Mouse (Mus musculus) intestine, embryonic 16.5 days (tissue): ENCODE data around the gene Prps1l3. TPM values are rescaled to one million over a fixed set of nuclear protein-coding genes. Genes with fewer than 3 reads are reported as not detected.
"Not testable (repeated sequence)": the region's sequence is repeated elsewhere in the genome, so short reads cannot be mapped to it uniquely, and the experiment has no call there.

Experiments used
- ATAC-seq: fragments of 200-750 bp; cut with Nextera tagmentation; 2 replicates; pipeline ENCODE4 v1.8.0; 2017; ENCODE audit warnings: moderate TSS enrichment, moderate library complexity
- H3K27ac ChIP-seq: fragments of 300-500 bp; sonication (generic); 2 replicates; pipeline ENCODE4 v1.5.1; 2014; ENCODE audit warnings: mild to moderate bottlenecking, low read length
- H3K27me3 ChIP-seq: fragments of 300-500 bp; sonication (generic); replicated peaks from 2 replicates; pipeline ENCODE4 v1.6.1; 2014; ENCODE audit warnings: low read length, control low read depth, mixed read lengths; ENCODE audit not compliant: control insufficient read depth, insufficient read depth
- H3K36me3 ChIP-seq: fragments of 300-500 bp; sonication (generic); 2 replicates; pipeline ENCODE4 v1.6.1; 2014; ENCODE audit warnings: low read length, control low read depth; ENCODE audit not compliant: control insufficient read depth, insufficient read depth
- H3K4me1 ChIP-seq: fragments of 300-500 bp; sonication (generic); 2 replicates; pipeline ENCODE4 v1.6.1; 2014; ENCODE audit warnings: low read length, control low read depth, mixed read lengths; ENCODE audit not compliant: control insufficient read depth, insufficient read depth
- H3K4me2 ChIP-seq: fragments of 300-500 bp; sonication (generic); 2 replicates; pipeline ENCODE4 v1.6.1; 2014; ENCODE audit warnings: low read depth, low read length, control low read depth
- H3K4me3 ChIP-seq: fragments of 300-500 bp; sonication (generic); 2 replicates; pipeline ENCODE4 v1.5.1; 2014; ENCODE audit warnings: mild to moderate bottlenecking, low read length
- H3K9ac ChIP-seq: fragments of 300-500 bp; sonication (generic); 2 replicates; pipeline ENCODE4 v1.6.1; 2014; ENCODE audit warnings: low read depth, low read length
- H3K9me3 ChIP-seq: fragments of 300-500 bp; sonication (generic); 2 replicates; pipeline ENCODE4 v1.6.1; 2016; ENCODE audit warnings: low read length, control low read depth; ENCODE audit not compliant: control insufficient read depth
- WGBS: fragments of 180-500 bp; shearing (Covaris S2); extraction: QIAGEN DNeasy Blood & Tissue Kit; methylation state at CpG from one replicate; pipeline ENCODE4 v1.1.7; 2014; 5-methylcytosine and 5-hydroxymethylcytosine counted together
- polyA plus RNA-seq: library from polyadenylated mRNA; unstranded; fragments of >200 nt; fragmentation: Nextera tagmentation; extraction: Ambion mirVana; gene quantifications from 2 replicates; pipeline ENCODE4 v1.2.1, GENCODE M21; 2015

The Prps1l3 gene
- polyA plus RNA-seq, 1 experiment from 2014 or later: 59.2 TPM

- H3K27ac ChIP-seq: no peak within 1 kb of the TSS
- H3K4me1 ChIP-seq: peaks cover 4% of the 10 kb centered on the region; the same call in 1 of the 2 replicates
- peak within 1 kb of the TSS; percentile 59 for H3K4me3 ChIP-seq
- no peaks in the 10 kb centered on the region for H3K9me3 ChIP-seq
- H3K36me3 ChIP-seq: no peaks in the 10 kb centered on the region
- H3K27me3 ChIP-seq: peaks cover 9% of the 10 kb centered on the region; the same call in 1 of the 2 replicates
- H3K9ac ChIP-seq: peak within 1 kb of the TSS; percentile 66
- WGBS: 71% methylated on average over 10 of the region's 10 CpGs
- H3K4me2 ChIP-seq: peak within 1 kb of the TSS; percentile 94
- ATAC-seq: 0 out of 2 replicates have a peak, but pooled peaks have one; percentile 46
Measured at GRCm38 (mm10) chr12:57197363-57198026, 32.7 kb upstream of the Prps1l3 start, which contains the start of gene Slc25a21. Gene Slc25a21, minus strand, starts transcription at chr12:57197472.

- Histone ChIP-seq H3K4me3 (no peak overlapping the region), H3K27me3 (peaks cover 9% of the 10 kb centered on the region; the same call in 1 of the 2 replicates), H3K9me3 (no peaks in the 10 kb centered on the region), H3K4me2 (no peak overlapping the region), H3K27ac (no peak overlapping the region), H3K4me1 (peaks cover 4% of the 10 kb centered on the region; the same call in 1 of the 2 replicates), H3K9ac (no peak overlapping the region), H3K36me3 (no peaks in the 10 kb centered on the region)
- no peak for ATAC-seq
Measured at GRCm38 (mm10) chr12:57198269-57198668, 31.9 kb upstream of the Prps1l3 start.

- no peak overlapping the region for H3K27ac ChIP-seq
- H3K36me3 ChIP-seq: no peaks in the 10 kb centered on the region
- 97% methylated on average over 2 of the region's 2 CpGs for WGBS
- no peak overlapping the region for H3K4me3 ChIP-seq
- peaks cover 9% of the 10 kb centered on the region; the same call in 1 of the 2 replicates for H3K27me3 ChIP-seq
- no peak for ATAC-seq
- H3K9me3 ChIP-seq: no peaks in the 10 kb centered on the region
- peaks cover 4% of the 10 kb centered on the region; the same call in 1 of the 2 replicates for H3K4me1 ChIP-seq
- no peak overlapping the region for H3K9ac ChIP-seq
- H3K4me2 ChIP-seq: no peak overlapping the region
Measured at GRCm38 (mm10) chr12:57199427-57199826, 30.8 kb upstream of the Prps1l3 start.

- Histone ChIP-seq H3K4me3 (no peak overlapping the region), H3K9ac (no peak overlapping the region), H3K27ac (no peak overlapping the region), H3K9me3 (no peaks in the 10 kb centered on the region), H3K4me2 (no peak overlapping the region), H3K27me3 (peaks cover 5% of the 10 kb centered on the region; the same call in 1 of the 2 replicates), H3K36me3 (no peaks in the 10 kb centered on the region), H3K4me1 (peaks cover 3% of the 10 kb centered on the region; the same call in 1 of the 2 replicates)
- ATAC-seq: no peak
- WGBS: 92% methylated on average over 3 of the region's 3 CpGs
Measured at GRCm38 (mm10) chr12:57201901-57202300, 28.3 kb upstream of the Prps1l3 start.

- no peak overlapping the region for H3K4me3 ChIP-seq
- no peak overlapping the region for H3K27ac ChIP-seq
- no peak for ATAC-seq
- no peaks in the 10 kb centered on the region for H3K36me3 ChIP-seq
- H3K9ac ChIP-seq: no peak overlapping the region
- 0 out of 2 replicates have a peak, but pooled peaks cover 2% of the 10 kb centered on the region for H3K27me3 ChIP-seq
- no peaks in the 10 kb centered on the region for H3K9me3 ChIP-seq
- no peak overlapping the region for H3K4me2 ChIP-seq
- 73% methylated on average over 4 of the region's 4 CpGs for WGBS
- no peaks in the 10 kb centered on the region for H3K4me1 ChIP-seq
Measured at GRCm38 (mm10) chr12:57204276-57204851, 25.8 kb upstream of the Prps1l3 start.

GRCm38 (mm10) chr12:57211353-57212311 is 18.6 kb upstream of the Prps1l3 start:
- 5% methylated on average over 30 of the region's 30 CpGs for WGBS
- Histone ChIP-seq H3K9me3 (no peaks in the 10 kb centered on the region), H3K9ac (peak overlapping the region; percentile 64), H3K36me3 (no peaks in the 10 kb centered on the region), H3K4me3 (peak overlapping the region; percentile 56), H3K4me1 (peaks cover 3% of the 10 kb centered on the region; the same call in 1 of the 2 replicates), H3K27me3 (no peaks in the 10 kb centered on the region), H3K27ac (no peak overlapping the region), H3K4me2 (peak overlapping the region; percentile 93)
- ATAC-seq: peak; percentile 78

- not testable (repeated sequence) for H3K9ac ChIP-seq, H3K9me3 ChIP-seq, H3K4me2 ChIP-seq, H3K27ac ChIP-seq, H3K36me3 ChIP-seq, ATAC-seq, H3K4me1 ChIP-seq, H3K4me3 ChIP-seq, H3K27me3 ChIP-seq
- WGBS: 86% methylated on average over 5 of the region's 5 CpGs
Measured at GRCm38 (mm10) chr12:57212463-57212862, 17.7 kb upstream of the Prps1l3 start.

GRCm38 (mm10) chr12:57226411-57226810 is 3.8 kb upstream of the Prps1l3 start:
- peaks cover 3% of the 10 kb centered on the region for H3K4me1 ChIP-seq
- no peak overlapping the region for H3K27ac ChIP-seq
- H3K4me3 ChIP-seq: no peak overlapping the region
- H3K9ac ChIP-seq: no peak overlapping the region
- no peaks in the 10 kb centered on the region for H3K27me3 ChIP-seq
- ATAC-seq: no peak
- no peaks in the 10 kb centered on the region for H3K9me3 ChIP-seq
- WGBS: 88% methylated on average over 9 of the region's 9 CpGs
- H3K4me2 ChIP-seq: no peak overlapping the region
- H3K36me3 ChIP-seq: no peaks in the 10 kb centered on the region

- no peaks in the 10 kb centered on the region for H3K27me3 ChIP-seq
- H3K9ac ChIP-seq: no peak overlapping the region
- H3K4me1 ChIP-seq: peaks cover 6% of the 10 kb centered on the region
- H3K4me2 ChIP-seq: no peak overlapping the region
- 91% methylated on average over 6 of the region's 8 CpGs for WGBS
- no peaks in the 10 kb centered on the region for H3K9me3 ChIP-seq
- H3K36me3 ChIP-seq: no peaks in the 10 kb centered on the region
- ATAC-seq: no peak
- H3K27ac ChIP-seq: no peak overlapping the region
- no peak overlapping the region for H3K4me3 ChIP-seq
Measured at GRCm38 (mm10) chr12:57227776-57228175, 2.4 kb upstream of the Prps1l3 start.
